Mouse (Mus musculus) ES-E14 (cell line): ENCODE measurements around the gene Hdac9.

Experiments
- CHD2 ChIP-seq: IDR thresholded peaks from 2 replicates; pipeline ENCODE4 v1.6.1; 2014; ENCODE audit warnings: mild to moderate bottlenecking, low read depth, low read length, inconsistent platforms
- HCFC1 ChIP-seq: IDR thresholded peaks from 2 replicates; pipeline ENCODE4 v1.6.1; 2012; ENCODE audit warnings: low read length, inconsistent platforms, borderline replicate concordance; ENCODE audit not compliant: insufficient read depth
- MAFK ChIP-seq: IDR thresholded peaks from 2 replicates; pipeline ENCODE4 v1.6.1; 2014; ENCODE audit warnings: mild to moderate bottlenecking, low read depth, low read length, inconsistent platforms; ENCODE audit not compliant: insufficient read depth
- ZNF384 ChIP-seq: IDR thresholded peaks from 2 replicates; pipeline ENCODE4 v1.6.1; 2012; ENCODE audit warnings: low read depth, low read length, inconsistent platforms

- no peak for TF ChIP-seq MAFK
- no peak for TF ChIP-seq HCFC1
- no peak for TF ChIP-seq ZNF384
- TF ChIP-seq CHD2: no peak
Observed at GRCm38 (mm10) chr12:34173036-34173435, 743.9 kb downstream of the Hdac9 start.
